Mouse (Mus musculus) CD4-positive helper T cell, adult 2 months (primary cell): ENCODE results near the gene Slc26a9.
"Not testable (repeated sequence)": the region's sequence is repeated elsewhere in the genome, so short reads cannot be mapped to it uniquely, and the experiment has no call there.

Source experiments
- DNase-seq: peaks from one replicate; pipeline ENCODE4 v3.0.0-alpha.2; 2012; ENCODE audit warnings: low read depth, missing footprints, low spot score

The Slc26a9 gene

DNA sequence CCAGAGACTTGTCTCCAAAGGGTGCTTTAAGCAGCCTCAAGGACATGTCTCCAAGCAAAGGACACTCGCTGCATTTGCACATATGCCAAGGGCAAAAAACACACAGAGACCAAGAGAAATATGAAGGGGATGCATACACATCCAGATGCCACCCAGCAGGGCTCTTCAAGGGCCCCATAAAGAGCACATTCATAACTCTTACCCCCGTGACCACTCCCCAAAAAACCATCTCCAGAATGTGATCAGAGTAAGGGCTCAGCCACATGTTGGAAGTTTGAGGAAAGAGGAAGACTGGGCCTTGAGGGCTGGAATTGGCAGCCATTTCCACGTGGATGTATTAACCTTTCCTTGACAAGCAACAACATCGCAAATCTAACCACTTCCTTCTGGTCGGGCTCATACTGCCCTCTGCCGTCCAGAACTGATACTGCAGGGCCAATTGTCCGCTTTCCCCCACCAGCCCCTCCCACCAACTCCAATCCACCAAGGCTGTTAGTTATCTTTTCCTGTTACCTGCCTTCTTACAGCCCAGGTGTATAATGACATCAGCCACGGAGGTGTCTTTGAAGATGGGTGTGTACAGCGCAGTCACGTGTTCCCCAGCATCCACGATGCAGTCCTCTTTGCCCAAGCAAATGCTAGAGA lies 21.7 kb downstream of the Slc26a9 start:
- peak; percentile 72 for DNase-seq

DNA sequence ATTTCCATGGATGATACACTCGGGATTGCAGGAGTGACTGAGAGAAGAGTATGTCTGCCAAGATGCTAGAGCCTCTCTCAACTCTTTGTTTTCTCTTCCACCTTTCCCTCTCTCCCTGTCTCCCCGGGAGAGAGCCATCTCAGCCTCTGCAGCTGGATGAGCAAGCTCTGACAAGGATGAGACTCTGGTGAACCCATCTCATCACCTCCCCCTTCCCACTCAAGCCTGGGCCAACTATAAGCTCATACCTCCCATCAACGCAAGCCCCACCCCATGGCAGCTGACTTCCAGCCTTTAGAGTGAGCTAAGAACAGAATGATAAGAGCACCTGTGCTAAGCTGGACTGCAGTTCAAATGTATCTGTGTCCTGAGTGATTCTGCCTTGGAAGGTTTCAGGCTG lies 25.5 kb downstream of the Slc26a9 start:
- no peak for DNase-seq

GRCm38 (mm10) chr1:131770656-131771055 lies 26.8 kb downstream of the Slc26a9 start:
- no peak for DNase-seq

GRCm38 (mm10) chr1:131771440-131771839 lies 27.6 kb downstream of the Slc26a9 start:
- DNase-seq, result no peak

DNA sequence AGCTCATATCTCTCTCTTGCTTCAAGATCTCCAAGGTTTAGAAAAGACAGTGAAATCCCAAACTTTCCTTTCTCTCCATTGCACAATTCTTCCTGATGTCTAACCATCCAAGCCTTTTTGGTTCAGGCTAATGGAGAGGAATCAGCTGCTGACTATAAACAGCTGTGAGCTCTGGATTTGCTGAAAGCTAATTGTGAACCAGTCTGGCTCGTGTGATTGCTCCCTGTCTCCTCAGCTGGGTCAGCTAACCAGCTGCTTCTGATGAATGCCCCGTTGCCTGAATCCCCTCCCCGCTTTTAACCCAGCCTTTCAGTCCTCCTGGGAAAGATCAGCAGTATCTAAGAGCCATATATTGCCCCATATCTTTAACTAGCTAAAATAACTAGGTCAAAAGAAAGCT lies 50.8 kb downstream of the Slc26a9 start:
- DNase-seq, result no peak

GRCm38 (mm10) chr1:131795171-131795570 lies 51.3 kb downstream of the Slc26a9 start:
- DNase-seq, result no peak

GRCm38 (mm10) chr1:131797202-131797909 lies 53.5 kb downstream of the Slc26a9 start, which contains the start of gene Pm20d1:
Pm20d1 (plus strand) TSS chr1:131797381.
- DNase-seq, result no peak

DNA sequence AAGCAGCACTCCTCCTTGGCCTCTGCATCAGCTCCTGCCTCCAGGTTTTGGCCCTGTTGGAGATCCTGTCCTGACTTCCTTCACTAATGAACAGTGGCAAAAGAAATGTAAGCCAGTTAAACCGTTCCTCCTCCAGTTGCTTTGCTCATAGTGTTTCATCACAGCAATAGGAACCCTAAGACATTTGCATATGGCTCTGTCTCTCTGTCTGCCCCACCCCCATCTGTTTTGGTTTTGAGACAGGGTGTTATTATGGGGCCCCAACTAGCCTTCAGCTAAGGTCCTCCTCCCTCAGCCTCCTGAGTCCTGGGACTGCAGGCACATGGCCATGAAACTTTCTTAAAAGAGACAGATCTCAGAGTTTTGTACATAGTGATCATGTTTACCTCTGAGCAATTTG lies 56.2 kb downstream of the Slc26a9 start:
- no peak for DNase-seq

GRCm38 (mm10) chr1:131801071-131801470 lies 57.2 kb downstream of the Slc26a9 start:
- no peak for DNase-seq

DNA sequence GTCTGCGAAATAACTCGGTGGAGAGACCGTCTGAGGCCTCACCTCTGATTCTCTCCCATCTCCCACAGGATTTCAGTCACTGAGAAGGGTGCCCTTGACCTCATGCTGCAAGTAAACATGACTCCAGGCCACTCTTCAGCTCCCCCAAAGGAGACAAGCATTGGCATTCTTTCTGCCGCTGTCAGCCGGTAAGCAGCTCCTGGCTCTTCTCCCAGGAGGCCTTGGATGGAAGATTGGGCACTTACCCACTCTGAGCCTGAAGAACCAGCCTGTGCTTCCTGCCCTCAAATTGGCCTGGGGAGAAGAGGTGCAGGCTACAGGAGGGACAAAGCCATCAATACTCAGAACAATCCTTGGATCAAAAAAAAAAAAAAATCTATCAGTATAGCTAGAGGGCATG lies 58.8 kb downstream of the Slc26a9 start:
- DNase-seq, result no peak

GRCm38 (mm10) chr1:131804166-131804565 lies 60.3 kb downstream of the Slc26a9 start:
- no peak for DNase-seq

DNA sequence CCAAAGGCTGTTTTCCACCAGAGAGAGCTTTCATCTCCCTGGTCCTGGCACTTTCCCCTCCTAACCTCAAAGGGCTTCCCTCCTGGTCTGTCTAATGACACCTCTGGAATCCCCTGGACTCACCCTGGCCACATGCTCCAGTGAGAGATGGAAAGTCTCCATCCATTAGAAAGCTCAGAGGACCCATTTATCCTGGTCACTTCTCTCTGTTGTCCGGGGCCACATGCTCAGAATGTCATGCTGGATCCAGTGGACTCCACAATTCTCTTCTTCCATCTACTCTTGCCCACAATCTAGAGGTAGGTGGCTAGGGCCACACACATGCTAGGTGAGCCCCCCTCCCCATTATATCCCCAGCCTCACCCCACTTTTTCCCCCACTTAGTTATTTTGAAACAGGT lies 65.2 kb downstream of the Slc26a9 start:
- no peak for DNase-seq

GRCm38 (mm10) chr1:131809651-131810050 lies 65.8 kb downstream of the Slc26a9 start:
- no peak for DNase-seq

DNA sequence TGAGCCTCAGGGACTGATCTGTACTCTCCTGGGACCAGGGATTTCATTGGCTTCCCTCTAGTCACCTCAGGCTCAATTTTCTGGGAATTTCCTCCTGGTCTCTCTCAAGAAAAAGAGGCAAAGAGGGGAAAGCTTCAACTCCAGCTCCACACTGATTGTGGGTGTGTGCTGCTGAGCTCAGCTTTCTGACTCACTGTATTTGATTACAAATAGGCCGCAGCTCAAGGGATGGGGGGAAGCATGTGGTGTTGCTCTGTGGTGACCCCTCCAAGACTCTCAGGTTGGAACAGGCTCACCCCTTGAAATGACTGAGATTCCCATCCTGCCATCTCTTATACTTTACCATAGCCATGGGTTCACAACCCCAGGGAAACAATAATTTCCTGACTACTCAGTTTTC lies 67.6 kb downstream of the Slc26a9 start:
- no peak for DNase-seq

DNA sequence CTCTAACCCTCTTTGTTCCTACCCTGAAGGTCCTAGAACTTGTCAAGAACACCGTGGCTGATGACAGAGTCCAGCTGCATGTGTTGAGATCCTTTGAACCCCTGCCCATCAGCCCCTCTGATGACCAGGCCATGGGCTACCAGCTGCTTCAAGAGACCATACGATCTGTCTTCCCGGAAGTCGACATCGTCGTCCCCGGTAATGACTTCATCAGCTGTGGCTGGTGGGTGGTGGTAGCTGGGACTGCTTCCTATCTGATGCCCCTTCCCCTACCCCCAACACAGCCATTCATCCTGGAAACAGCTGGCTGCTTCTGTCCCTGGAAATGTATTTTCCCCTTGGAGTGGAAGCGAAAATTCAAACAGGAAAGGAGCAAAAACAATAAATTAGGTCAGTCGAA lies 68.2 kb downstream of the Slc26a9 start:
- no peak for DNase-seq

DNA sequence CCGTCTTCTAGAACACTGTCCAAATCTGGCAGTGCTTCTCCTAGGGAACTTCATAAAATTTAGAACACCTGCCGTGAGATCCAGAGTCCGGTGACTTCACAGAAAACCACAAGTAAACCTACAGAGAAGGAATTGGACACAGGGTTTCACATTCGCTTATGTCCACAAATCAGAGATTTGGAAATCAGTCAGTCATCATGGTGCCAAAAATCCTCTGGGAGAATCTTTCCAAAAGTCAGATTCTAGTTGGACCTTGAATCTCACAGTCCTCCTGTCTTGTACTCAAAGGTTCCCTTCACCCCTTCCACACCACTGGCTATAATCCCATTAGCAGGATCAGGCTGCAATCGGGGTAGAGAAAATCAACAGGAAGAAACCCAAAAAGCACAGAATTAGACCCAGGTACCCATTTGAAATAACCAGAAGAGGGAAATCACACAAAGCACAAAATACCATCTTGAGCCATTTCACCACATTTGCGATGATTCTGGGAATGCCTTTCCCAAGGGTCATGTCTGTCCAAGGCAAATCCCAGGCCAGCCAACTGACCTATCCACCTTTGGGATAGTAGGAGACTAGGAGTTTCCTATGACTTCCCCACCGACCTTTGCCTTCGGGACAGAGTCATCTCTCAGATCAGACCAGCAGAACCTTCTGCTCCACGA lies 68.9 kb downstream of the Slc26a9 start:
- no peak for DNase-seq

- no peak for DNase-seq
Measured at GRCm38 (mm10) chr1:131813731-131814130, 69.9 kb downstream of the Slc26a9 start.

DNA sequence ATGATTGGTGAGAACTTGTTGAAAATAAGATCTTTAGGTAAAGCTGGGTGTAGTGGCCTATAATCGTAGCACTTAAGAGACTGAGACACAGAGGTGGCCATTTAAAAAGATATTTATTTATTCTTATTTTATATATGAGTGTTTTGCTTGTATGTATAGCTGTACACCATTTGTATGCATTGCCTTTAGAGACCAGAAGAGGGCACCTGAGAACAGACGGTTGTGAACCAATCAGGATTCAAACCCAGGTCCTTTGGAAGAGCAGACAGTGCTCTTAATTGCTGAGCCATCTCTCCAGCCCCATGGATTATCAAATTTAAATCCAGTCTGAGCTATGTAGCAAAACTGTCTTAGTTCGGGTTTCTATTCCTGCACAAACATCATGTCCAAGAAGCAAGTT lies 70.4 kb downstream of the Slc26a9 start:
- DNase-seq, result no peak

GRCm38 (mm10) chr1:131816886-131817285 lies 73.1 kb downstream of the Slc26a9 start:
- no peak for DNase-seq

GRCm38 (mm10) chr1:131820353-131820752 lies 76.5 kb downstream of the Slc26a9 start:
- not testable (repeated sequence) for DNase-seq

GRCm38 (mm10) chr1:131820887-131821328 lies 77.1 kb downstream of the Slc26a9 start:
- DNase-seq, result peak; percentile 46
